Mouse (Mus musculus): ENCODE data around the gene Kidins220.
A peak's percentile ranks its signal among the peaks of the same experiment; 100 is the strongest.

The Kidins220 gene

DNA sequence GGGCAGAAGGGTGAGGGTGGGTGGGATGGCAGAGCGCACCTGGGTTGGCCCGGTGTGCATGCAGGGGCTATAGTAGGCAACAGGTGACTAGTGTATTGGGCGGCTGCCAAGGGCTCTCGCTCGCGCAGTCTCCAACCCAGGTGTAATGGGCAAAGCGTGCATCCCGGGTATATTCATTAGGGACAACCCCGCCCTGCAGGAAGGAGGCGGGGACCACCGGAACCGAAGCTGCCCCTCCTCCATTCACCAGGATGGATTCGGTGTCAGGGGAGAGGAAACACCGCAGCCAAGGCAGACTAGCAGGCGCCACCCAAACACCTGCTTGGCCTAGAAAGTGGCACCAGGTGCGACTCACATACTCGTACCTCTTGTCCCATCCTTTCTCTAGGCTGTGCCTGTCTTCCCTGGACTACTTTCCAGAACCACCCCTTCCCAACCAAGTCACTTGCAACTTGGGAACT, 118.1 kb downstream of the Kidins220 start:
- DNase-seq (ENCODE audit: low spot score) = no peak

DNA sequence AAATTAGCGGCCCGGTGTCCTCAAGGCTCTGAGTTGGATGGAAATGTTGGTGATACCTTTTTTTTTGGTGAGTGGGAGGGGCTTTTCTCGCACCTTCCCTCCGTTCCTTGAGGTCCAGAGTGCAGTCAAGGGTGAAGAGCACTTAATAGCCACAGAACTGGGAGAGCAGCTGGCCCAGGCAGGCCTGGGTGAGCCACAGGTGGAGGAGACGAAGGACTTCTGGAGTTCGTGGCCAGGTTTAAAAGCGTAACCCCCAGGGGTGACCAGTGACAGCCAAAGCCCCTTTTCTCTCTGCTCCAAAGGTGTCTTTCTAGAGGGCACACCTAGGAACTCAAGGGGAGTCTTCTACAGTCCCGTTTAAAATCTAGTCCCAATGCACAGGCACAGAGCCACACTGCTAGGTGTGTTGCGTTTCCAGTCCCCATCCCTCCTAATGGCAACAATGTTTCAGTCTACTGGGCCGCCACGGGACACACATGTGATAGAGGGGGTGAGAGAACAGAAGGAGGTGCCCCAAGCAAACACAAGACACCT, 118.6 kb downstream of the Kidins220 start:
- DNase-seq (ENCODE audit: low spot score) = no peak

DNA sequence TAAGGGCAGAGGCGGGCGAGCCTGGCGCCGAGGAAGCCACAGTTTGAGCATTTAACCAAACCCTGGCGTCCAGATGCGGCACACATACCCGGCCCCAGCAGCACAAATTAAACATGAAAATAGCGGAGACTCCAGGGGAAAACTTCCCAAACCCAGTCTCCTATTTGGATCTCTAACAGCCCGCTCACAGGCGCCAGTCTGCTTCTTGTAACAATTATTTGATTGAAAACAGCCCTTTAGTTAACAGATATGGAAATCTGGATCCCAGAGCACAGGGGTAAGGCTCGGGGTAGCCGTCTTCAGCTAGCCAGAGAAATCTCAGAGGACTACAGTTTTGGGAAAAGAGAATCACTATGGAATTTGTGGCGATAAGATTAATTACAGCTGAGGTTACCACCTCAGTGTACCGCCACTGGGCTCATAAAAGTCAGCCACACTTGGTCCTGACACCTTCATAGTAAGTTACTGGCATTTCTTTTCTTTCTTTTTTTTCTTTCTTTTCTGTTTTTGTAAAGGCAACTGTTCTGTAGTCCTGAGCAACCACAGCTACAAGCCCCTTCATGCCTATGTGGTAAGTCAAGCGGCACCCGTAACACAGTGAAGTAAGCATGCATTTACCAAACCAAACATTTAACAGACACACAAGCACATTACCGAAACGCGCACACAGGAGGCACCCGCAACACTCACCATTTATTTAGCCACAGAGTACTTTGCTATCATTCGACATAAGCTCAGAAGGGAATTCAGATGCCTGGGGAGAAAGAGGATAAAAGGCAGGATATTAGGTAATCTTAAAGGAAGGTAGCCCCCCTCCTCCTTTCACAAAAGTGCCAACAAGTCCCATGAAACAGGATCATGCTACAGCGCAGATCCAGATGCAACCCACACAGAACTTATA, 120.1 kb downstream of the Kidins220 start:
- DNase-seq (ENCODE audit: low spot score) = peak; percentile 50

DNA sequence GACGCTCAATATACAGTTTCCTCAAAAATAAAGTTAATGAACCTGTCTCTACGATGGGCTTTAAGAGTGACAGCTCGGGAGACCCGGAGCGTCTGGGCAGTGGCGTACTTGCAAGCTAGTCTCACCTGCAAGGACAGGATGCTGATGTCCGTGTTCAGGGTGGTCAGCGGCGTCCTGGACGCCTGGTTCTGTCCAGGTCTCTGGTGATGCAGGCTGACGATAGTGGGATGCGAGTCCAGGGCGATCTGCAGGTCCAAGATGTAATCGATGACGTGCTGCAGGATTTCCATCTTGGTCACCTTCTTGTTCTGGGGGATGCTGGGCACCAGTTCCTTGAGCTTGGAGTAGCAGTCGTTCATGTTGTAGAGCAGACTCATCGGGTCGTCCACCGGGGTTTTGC, 120.8 kb downstream of the Kidins220 start:
- DNase-seq (ENCODE audit: low spot score) = no peak

DNA sequence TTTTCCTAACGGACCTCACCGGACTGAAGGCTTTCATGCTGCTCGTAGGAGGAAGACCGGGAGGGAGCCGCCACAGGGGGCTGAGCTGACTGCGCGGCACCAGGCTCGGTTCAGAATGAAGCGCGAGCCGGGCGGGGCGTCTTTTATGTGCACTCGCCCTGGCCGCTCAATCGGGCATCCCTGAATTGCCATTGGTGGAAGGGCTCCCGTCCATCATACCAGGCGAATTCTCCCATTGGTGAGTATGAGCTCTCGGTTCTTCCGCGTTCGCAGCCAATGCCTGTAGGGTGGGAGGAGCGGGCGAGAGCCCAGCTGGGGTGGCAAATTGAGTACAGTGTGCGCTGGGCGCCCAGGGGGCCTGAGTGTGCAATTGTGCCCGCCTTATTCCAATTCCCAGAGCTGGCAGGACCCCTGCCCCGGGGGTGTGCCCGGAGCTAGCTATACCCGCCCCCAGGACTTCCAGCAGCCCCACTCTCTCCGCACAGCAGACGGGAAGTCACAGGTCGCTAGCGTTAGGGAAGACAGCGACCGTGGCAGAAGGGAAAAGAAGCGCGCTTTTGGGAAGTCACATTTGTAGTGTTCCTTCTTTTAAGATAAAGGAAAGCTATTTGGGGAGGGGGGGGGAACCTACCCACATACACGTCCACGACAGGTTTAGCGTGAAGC, 121.4 kb downstream of the Kidins220 start:
- peak; percentile 97 for DNase-seq (ENCODE audit: low spot score)

DNA sequence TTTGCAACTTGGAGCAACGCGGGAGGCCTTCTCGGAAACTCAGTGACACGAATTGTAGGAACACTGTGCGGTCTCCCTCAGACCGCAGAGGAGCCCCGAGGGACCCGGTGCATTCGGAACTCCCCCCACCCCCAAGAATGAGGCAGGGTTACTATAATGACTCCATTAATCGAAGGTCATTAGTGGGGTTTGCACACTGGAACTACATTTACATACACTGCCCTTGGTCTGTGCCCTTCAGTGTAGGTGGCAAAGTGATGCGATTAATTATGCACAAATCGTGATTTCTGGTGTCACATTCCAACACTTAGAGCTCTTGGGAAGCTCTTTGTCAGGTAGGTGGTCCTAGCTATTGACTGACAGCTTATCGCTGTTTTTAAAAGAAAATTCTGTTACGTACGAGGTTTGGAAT, 121.9 kb downstream of the Kidins220 start:
- DNase-seq (ENCODE audit: low spot score) = no peak

DNA sequence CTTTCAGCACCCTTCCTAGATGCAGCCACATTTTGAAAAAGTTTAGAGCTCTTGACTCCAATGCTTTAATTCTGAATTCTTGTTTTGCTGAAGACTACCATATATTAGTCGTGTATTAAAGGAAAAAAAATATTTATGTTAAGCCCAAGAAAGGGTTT, 122.2 kb downstream of the Kidins220 start, which contains the start of gene Id2:
Id2 (minus strand) TSS at position 89 of the 158 bp plus-strand sequence.
- no peak for DNase-seq (ENCODE audit: low spot score)

DNA sequence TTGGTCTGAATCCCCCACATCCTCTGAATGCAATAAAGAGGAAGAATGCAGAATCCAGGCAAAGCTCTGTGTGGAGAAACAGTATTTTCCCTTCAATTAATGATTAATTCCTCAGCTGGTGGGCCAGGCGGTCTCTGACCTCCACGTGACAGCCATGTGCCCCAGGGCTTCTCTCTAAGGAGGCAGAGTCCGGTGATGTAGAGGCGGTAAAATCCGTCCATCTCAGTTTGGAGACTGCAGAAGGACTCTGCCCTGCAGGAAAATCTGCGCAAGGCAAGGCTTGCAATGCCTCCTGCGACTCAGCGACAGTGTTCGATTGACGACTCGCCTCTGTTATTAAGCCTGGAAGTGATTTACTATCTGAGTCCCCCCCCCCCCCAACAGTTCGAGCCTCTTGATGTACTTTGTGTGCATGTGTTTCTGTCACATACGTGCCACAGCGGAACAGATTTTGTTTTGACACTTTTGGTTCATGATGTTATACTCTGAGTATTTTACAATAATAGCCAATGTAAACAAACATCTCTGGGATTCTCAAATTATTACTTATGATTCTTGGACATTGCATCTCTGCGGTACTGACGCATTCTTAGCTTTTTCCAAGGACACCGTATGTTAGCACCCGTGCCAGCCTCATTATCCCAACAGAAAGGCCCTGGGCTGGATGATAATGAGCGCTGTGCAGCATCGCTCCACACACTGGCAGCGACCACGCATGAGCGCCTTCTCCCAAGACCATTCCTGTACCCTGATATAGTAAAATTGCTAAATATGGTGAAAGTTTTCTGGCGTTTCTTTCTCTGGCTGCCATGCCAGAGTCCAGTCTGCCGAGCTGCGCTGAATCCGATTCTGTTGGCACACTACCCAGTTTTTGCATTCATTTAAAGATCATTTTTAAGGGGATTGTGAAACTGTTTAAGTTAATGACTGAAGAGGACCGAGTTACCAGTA, 122.8 kb downstream of the Kidins220 start:
- peak; percentile 51 for DNase-seq (ENCODE audit: low spot score)

DNA sequence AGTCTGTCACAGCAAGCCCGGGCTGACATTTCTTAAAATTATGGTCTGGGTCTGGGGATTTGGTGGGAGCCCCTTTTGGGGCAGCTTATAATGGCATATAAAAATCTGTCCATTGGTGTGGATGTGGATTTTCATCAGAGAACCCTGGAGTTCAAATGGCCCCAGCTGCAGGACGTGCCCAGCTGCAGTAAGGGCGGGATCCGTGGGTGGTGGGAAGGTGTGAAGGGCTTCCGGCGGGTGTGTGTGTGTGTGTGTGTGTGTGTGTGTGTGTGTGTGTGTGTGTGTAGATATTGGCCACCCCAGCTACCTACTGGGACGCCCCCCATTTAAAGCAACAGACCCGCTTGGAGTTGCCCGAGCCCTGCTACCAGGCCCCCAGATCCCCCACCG, 123.4 kb downstream of the Kidins220 start:
- peak; percentile 34 for DNase-seq (ENCODE audit: low spot score)

DNA sequence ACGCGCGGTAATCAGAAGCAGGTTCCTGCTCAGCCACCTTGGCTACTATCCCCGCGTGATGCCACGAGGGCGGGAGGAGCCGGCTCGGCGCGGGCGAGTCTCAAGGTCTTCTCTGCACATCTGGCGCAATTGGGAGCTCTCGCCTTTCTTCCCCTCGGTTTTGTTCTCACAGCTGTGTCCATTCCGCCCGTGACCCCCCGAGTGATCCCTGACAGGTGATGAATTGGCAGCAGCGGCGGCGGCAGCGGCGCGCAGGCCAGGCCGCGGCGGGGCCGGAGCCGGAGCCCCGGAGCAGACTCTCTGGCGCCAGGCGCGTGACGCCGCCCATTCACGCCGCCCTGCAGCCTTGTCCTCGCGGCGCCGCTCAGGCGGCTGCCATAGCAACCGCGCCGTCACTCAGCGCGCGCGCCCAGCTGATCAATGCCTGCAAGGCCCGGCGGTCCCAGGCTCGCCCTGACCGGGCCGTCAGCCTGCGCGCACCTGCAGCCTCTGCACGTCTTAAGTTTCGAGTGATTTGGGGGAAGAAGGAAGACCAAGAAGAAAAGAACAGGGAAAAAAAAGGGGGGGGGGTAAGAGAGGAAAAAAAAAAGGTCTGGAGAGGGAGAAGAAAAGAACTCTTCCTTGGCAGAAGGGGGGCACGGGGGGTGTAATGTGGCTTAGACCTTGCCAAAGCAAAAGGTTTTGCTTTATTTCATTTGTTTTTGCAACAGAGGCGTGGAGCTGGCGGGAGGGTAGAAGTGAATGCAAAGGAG, 124.0 kb downstream of the Kidins220 start:
- DNase-seq (ENCODE audit: low spot score) = peak; percentile 93

DNA sequence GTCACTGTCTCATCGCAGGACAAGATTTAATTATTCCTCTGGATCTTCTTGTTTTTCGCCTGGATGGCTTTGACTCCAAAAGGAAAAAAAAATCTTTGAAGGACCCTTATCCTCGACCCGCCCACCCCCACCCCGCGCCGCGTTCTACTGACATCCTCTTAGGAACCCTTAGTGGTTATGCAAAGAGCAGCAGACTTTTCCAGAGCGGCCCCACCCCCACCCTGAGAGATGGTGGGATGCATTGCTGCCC, 124.5 kb downstream of the Kidins220 start:
- no peak for DNase-seq (ENCODE audit: low spot score)

DNA sequence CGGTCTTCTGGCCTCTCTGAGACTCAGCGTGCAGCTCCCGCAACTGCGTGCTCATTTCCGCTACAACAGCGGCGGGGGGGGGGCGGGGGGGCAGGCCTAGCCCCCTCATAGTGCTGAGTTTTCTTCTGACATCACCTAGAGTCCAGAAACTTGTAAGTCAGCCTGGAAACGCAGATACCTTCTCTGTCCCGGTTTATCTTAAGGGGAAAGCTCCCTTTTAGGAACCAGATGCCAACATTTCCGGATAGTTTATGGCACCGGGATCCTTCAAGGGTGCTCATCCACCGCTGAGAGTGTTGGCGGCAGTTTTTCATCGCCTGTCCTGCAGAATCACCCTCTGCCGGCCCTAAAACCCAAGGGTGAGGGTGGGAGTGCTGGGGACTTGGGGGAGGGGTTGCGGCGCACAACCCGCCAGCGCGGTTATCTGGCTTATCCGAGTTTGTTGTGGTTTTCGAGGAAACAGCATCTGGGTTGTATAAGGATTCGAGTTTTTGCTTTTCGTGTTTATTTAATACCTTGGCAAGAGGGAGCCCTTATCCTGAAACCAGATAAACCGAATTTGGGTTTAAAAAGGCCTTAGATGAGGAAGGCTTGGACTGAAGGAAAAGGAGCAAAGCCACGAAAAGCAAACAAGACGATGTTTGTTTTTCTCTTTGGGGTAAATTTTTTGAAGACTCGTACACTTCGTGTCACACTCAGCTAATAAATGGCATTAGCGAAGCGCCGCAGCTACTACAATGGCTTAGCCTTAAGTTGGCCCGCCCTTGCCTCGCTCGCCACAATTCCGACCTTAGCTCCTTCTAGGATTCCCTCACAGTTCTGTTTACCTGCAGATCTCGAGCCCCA, 125.1 kb downstream of the Kidins220 start:
- peak; percentile 67 for DNase-seq (ENCODE audit: low spot score)

DNA sequence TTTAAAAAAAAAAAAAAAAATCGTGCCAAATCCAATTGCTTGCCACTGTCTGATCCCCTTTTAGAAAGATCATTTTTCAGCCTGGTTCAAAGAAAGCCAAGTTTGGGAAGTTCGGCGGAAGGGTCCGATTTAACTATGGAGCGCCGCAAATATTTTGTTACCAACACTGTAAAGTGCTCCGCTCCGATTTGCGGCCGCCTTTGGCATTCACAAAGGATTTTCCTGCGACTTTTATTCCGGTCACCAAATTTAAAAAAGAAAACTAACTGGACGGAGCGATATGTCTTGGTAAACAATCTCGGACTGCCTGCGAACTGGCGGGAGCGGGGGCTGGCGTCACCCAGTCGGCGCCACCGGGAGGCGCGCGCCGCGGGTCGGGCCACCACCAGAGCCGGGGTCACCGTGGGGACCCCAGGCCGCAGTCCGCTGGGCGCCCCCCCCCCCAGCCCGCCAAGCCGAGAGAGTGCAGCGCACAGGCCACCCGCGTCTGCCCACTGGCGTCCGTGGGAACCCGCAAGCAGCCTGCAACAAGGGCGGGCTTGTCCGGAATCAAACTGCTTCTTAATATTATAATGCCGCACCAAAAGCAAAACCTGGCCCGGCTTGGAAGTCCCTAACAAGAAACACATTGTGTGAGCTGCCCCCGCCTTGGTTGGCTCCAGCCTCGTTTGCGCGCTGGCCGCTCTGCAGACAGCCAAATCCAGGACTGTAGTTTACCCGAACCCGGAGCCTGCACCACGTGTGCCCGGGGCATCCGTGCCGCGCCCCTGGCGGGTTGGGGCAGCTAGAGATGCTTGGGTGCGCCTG, 125.9 kb downstream of the Kidins220 start:
- DNase-seq (ENCODE audit: low spot score) = peak; percentile 22

DNA sequence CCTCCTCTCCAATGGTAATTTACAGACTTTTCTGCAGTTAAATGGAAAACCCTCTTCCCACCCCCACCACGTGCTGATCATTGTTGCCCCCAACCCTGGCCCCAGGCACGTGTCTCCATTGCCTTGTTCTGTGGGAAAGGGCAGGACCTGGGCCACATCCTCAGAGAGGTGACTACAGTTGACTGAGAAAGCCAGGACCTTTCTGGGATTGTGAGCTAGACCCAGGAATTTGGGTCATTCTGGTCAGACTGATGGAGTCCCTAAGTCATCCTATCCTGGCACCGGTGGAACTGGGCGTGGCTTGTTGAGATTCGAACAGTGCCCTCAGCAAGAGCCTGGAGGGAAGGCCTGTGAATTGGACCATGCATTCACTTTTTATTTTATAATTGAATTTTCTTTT, 126.7 kb downstream of the Kidins220 start:
- DNase-seq (ENCODE audit: low spot score) = no peak

DNA sequence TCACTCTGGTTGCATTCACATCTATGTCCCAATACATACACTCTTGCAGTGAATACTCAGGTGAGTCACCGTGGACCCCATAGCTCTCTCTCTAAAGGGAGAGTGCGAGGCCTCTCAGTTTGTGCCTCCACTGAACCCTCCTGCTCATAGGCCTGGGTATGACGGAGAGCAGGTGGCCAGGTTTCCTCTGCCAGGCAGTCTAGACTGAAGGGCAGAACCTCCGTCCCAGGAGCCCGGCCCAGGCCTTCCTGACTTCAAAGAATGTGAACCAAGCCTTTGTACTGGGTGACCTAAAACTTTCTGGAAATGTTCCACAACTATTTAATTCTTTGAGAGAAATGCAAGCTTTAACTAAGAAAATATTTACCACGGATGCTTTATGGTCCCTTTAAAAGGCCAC, 129.2 kb downstream of the Kidins220 start:
- no peak for DNase-seq (ENCODE audit: low spot score)

DNA sequence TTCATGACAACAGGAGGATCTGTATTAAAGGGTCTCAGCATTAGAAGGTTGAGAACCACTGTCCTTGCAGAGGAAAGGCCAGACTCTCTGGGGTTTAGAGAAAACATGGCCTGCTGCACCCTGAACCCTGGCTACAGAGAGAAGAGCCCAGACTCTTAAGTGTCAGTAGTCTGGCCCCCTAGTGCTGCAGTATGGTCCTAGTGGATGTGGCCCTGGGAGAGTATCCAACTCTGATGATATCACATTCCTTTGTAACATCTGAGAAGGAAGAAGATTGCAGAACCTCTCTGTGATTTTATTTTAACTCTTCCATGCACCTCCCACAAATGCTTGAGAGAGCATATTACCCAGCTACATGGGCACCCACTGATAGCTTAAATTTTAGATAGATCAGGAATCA, 129.8 kb downstream of the Kidins220 start:
- no peak for DNase-seq (ENCODE audit: low spot score)

DNA sequence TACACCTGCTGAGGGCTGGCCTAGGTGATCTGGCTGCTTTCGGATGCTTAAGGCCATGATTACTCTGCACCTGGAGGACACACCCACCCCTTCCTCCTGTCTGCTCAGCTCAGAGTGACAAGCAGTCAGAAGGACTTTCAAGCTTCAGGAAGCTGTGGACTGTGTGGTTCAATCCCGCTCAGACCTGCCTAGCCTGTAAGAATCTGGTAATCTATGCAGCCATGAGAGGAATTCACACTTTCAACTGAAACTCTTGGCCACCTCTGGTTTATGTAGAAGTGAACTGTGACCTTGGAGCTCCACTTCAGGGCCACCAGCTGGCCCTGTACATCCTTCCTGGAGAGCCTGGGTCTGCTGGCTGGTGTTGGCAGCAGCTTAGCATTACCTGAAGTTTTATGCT, 134.1 kb downstream of the Kidins220 start:
- DNase-seq (ENCODE audit: low spot score) = no peak

DNA sequence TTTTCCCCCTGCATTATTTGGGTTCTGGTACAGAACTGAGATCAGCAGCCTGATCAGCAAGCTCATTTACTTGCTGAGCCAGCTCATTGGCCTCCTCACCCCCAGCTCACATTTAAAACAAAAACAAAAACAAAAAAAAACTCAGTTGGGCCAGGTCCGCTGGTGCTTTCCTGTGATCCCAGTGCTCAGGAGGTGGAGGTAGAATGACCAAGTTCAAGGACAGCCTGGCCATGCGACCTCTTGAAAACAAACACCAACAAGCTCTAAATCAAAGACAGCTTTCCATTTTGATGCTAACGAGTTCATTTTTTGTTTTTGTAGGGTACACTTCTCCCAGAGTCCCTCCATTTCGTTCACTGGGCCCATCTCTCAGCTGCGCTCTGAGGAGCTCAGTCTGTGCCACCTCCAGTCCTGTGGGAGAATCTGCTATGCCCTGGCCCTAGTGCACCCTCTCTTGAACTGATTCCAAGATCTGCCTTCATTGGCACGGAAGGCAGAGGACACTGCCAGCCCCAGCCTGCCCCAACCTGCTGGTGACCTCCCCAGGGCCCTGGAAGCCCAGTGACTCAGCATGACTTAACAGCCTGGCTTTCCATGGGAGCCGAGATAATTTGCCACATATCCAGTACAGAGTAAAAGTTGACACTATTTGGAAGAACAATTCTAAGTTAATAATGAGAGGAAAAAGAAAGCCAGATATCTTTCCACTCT, 135.4 kb downstream of the Kidins220 start:
- DNase-seq (ENCODE audit: low spot score) = peak; percentile 69

DNA sequence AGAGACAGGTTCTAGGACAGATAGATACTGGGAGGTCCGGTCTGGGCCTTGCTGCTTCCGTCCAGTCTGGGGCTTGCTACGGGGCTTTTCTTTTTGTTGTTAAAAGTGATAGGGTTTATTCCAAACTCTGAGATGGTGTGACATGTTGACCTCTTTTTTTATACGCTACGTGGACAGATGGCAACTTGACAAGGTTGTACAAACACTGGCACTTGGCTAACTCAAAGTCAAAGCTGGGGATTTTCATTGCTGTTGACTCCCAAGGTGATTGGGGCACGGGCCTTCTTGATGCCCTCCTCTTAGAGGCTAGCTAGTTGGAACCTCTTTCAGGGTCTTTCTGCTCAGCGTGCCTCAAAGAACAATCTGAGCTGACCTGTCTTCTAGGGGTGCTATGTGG, 136.0 kb downstream of the Kidins220 start:
- no peak for DNase-seq (ENCODE audit: low spot score)
